Mouse (Mus musculus) heart, postnatal 25 days (tissue): ENCODE results near the gene Gnaq. TPM values are rescaled to one million over a fixed set of nuclear protein-coding genes. Genes with fewer than 3 reads are reported as not detected.
A peak's percentile ranks its signal among the peaks of the same experiment; 100 is the strongest.
"Not testable (repeated sequence)": the region's sequence is repeated elsewhere in the genome, so short reads cannot be mapped to it uniquely, and the experiment has no call there.

Experiments used
- DNase-seq: peaks from one replicate; pipeline ENCODE4 v3.0.0; 2022; ENCODE audit warnings: low spot score
- intact Hi-C: fragments of 180-260 bp; cut with DNase I; formaldehyde crosslinking; loops from one replicate; pipeline ENCODE4 v1.15.1; 2025
- total RNA-seq, 2 experiments: library from RNA; stranded (reverse); gene quantifications; 2 replicates each; pipeline ENCODE4 v1.2.3; 2021

The Gnaq gene
- total RNA-seq, 2 experiments from 2014 or later: 24.9 to 25.8 TPM

GRCm38 (mm10) chr19:16140710-16141109 is 8.1 kb downstream of the Gnaq start:
- no peak for DNase-seq
- intact Hi-C loops: loop anchor here (2.0 kb wide), 1 partner anchor 16 kb away; no protein-coding TSS in a partner anchor

- no peak for DNase-seq
- intact Hi-C loops: loop anchor here (2.0 kb wide), 1 partner anchor 15 kb away; no protein-coding TSS in a partner anchor
Observed at GRCm38 (mm10) chr19:16141857-16142256, 9.2 kb downstream of the Gnaq start.

DNA sequence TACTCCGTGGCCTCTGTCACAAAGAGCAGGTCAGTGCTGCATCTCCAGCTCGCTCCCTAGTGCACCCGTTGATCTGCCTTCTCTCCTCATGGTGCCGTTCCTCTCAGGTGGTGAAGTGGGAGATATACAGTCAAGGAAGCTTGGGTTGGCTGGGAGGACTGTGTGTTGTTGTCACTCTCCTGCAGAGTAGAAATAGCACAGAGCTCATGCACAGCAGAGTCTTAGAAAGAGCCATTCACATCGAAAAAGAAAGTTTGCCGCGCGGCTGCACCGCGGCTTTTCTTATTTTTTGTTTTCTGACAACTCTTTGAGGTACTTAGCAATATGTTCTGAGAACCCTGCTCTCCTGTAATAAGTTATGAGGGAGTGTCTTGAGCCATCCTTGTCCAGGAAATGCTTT is 10.4 kb downstream of the Gnaq start:
- intact Hi-C loops: no loop called here
- DNase-seq: no peak

- DNase-seq: no peak
- intact Hi-C loops: no loop called here
Observed at GRCm38 (mm10) chr19:16147446-16147845, 14.8 kb downstream of the Gnaq start.

- DNase-seq: no peak
- intact Hi-C loops: no loop called here
Observed at GRCm38 (mm10) chr19:16149094-16149493, 16.5 kb downstream of the Gnaq start.

DNA sequence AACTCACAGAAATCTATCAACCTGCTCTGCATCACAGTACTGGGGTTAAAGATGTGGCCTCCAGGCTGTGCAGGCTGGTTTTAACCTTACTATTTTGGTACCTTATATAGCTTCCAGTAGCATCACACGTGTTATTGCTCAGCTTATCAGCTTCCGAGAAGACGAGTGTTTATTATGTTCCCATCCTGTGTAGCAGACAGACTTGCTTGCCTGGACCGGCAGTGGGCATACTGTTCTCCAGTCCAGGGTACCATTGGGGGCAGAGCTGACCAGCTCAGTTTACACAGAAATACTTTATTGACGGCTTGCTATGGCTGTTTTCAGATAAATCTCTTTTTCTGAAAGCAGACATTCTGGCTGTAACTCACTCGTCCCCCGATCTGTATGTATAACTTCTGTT is 17.7 kb downstream of the Gnaq start:
- no peak for DNase-seq
- intact Hi-C loops: no loop called here

- intact Hi-C loops: no loop called here
- DNase-seq: no peak
Observed at GRCm38 (mm10) chr19:16153851-16154250, 21.2 kb downstream of the Gnaq start.

DNA sequence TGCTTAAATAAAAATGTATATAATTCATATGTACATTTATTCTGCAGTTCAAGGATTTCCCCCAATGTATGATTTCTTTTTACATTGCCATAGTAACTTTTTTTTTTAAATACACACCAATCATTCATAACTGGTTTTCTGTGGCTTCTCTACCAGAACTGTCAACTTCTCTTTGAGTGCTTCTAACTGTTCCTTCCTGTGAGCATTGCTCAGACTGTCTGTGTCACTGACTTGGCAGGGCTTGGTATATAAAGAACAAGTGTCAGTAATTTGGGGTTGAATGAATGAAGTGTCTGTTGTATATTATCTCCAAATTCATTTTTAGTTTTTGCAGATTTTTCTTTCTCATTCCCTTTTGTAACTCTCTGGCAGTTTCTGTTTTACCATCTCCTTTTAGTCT is 21.8 kb downstream of the Gnaq start:
- intact Hi-C loops: no loop called here

DNA sequence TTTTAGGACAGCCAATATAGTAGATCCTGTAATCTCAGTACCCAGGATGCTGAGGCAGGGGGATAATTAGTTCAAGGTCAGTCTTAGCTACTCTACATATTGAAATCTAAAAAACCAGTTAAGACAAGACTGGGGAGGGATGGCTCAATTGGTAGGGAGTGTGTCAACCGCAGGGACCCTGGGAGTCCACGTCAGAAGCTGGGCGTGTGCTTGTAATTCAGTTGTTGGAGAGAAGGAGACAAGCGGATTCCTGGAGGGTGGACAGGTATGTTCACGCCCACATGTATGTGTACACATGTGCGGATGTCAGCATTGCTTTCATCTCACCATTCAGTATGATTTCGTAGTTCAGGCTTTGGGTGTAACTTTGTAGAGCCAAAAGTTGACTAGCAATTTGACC is 24.5 kb downstream of the Gnaq start:
- DNase-seq: no peak
- intact Hi-C loops: loop anchor here (2.0 kb wide), 1 partner anchor 16 kb away; no protein-coding TSS in a partner anchor

More for the DNA sequence above, 21.8 kb downstream of the Gnaq start:
- DNase-seq: no peak

GRCm38 (mm10) chr19:16160759-16161158 is 28.1 kb downstream of the Gnaq start:
- intact Hi-C loops: no loop called here
- DNase-seq: no peak

DNA sequence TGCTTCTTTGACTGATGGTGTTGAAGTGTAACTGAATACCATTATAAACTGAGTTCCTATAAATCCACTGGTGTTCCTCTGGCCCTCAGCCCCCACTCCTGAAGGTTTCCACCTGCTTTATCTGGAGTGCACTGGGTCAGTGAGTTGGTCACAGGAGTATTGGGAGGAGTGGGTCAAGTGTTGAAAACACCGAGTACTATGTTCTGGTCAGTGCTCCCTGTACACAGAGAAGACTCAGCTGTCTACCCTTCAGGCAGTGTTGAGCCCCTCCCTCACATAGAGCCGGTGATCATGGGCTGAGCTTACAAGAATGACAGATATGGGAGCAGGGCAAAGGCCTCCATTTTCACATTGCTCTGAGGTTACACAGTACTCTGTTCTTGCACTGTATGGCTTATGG is 28.6 kb downstream of the Gnaq start:
- intact Hi-C loops: no loop called here
- DNase-seq: no peak

DNA sequence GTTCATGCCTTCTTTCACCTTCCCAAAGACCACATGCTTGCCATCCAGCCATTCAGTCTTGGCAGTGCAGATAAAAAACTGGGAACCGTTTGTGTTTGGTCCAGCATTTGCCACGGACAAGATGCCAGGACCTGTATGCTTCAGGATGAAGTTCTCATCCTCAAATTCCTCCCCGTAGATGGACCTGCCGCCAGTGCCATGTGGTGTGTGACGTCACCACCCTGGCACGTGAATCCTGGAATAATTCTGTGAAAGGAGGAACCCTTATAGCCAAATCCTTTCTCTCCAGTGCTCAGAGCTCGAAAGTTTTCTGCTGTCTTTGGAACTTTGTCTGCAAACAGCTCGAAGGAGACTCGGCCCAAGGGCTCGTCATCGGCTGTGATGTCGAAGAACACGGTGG is 31.8 kb downstream of the Gnaq start:
- intact Hi-C loops, DNase-seq: not testable (repeated sequence)

DNA sequence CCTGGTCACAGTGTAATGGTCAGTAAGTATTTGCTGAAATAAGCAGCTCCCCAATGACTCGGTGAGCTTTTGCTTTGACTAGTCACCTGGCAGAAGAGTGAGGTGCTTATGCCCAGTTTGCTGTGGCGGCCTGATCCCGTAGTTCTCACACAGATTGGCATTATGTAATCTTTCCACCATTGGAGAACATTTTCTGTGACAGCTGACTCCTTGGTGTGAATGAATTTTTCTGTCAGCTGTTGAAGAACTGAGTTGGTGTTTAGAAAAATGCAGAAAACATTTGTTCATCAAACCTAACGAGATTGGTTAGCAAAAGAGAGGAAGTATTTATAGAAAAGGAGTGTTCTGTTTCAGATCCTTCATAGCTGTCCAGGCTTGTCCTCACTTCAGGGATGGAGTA is 34.6 kb downstream of the Gnaq start:
- DNase-seq: no peak
- intact Hi-C loops: loop anchor here (5.0 kb wide), 1 partner anchor 35 kb away; the partner anchor contains the start of gene Gnaq

DNA sequence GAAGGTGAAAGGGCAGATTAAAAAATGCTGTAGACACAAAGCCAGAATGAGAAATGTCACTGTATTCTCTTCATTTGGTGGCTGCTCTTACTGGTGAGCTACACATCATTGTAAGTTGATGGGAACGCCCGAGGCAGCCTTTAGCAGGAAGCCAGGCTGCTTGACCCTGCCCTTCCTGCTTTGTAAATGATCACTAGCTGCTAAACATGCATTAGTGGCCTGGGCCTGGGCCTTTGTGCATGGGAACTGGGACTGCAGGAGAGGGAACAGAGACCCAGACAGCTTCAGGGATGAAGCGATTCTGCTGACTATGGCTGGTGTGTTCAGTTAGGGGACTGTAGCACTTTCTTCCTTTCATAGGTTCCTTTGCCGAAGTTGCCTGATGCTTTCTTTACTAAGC is 35.6 kb downstream of the Gnaq start:
- intact Hi-C loops: loop anchor here (5.0 kb wide), 1 partner anchor 36 kb away; the partner anchor contains the start of gene Gnaq

GRCm38 (mm10) chr19:16168653-16169198 is 36.1 kb downstream of the Gnaq start:
- DNase-seq: peak; percentile 11
- intact Hi-C loops: loop anchor here (5.0 kb wide), 1 partner anchor 36 kb away; the partner anchor contains the start of gene Gnaq

More for the DNA sequence above, 35.6 kb downstream of the Gnaq start:
- DNase-seq: peak; percentile 45

- intact Hi-C loops: no loop called here
- no peak for DNase-seq
Observed at GRCm38 (mm10) chr19:16170724-16171123, 38.1 kb downstream of the Gnaq start.

- no peak for DNase-seq
- intact Hi-C loops: no loop called here
Observed at GRCm38 (mm10) chr19:16173721-16174120, 41.1 kb downstream of the Gnaq start.

- DNase-seq: no peak
- intact Hi-C loops: no loop called here
Observed at GRCm38 (mm10) chr19:16176426-16176825, 43.8 kb downstream of the Gnaq start.

GRCm38 (mm10) chr19:16177139-16177727 is 44.6 kb downstream of the Gnaq start:
- intact Hi-C loops: no loop called here
- DNase-seq: no peak

DNA sequence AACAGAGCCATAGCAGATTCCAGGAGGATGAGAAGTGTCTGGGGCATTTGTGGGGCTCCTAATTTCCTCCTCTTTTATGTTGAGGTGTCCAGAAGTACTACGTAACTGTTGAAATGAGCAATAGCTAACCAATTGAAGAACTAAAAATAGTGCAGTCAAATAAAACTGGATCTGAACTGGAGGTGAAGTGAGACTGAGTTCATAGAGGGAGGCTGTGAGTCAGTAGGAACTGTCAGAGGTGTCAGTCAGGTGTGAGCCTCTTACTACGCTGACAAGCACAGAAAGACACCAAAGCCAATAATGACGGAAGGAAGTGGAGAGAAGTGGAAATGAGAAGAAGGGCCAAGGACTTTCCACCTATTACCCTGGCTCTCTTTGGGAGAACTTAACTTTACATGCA is 48.6 kb downstream of the Gnaq start:
- intact Hi-C loops: no loop called here
- DNase-seq: no peak

DNA sequence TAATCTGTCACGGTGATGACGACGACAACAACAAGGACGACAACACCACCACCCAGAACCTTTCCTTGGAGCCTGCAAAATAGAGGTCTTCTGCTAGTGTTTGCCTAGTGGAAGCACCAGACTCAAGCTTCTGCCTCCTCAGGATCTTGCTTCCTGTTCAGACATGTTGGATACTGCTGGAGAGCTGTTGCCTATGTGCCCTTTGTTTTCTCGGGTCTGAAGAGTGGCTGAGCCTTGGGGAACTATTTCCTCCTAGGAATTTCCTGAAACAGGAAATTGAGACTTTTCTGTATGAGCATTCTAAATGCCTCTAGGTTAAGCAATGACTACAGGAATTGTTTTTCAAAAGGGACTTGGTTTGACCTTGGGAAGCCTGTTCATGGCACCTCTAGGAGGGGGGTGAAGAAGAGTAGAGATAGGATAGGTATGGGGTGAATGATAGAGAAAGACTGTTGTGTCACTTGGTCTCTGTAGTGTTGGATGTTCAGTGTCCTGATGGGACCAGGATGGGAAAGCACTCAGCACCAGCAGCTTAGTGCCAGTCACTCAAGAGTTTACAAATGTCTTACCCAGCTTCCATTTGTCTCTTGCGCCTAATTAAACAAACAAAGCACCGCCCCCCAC is 49.3 kb downstream of the Gnaq start:
- intact Hi-C loops: no loop called here
- DNase-seq: no peak
